Mouse (Mus musculus) cerebellum, adult 9-10 months (tissue): Measurements from ENCODE around the gene Cldn18.

ENCODE experiments used
- DNase-seq: peaks from one replicate; pipeline ENCODE4 v3.0.0; 2022

The Cldn18 gene

DNA sequence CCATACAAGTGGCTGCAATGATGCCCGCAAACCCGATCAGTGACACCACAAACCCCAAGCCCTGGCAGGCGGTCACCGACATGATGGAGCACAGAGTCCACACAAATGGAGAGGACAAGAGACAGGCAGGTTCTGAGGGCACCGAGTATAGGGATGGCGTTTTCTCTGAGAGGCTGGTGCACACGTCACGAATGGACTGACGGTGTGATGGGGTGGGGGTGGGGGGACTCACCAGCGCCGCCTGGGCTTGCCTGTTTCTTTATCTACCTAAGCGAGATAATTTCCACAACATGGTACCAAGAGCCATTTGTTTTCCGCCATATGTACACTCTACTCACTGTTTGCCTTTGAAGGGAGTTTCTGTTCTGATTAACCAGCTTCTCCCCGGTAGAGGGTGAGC, at the start of gene Cldn18:
TSS of gene Cldn18 (minus strand) at position 134 of the 400 bp plus-strand sequence.
- DNase-seq: no peak

DNA sequence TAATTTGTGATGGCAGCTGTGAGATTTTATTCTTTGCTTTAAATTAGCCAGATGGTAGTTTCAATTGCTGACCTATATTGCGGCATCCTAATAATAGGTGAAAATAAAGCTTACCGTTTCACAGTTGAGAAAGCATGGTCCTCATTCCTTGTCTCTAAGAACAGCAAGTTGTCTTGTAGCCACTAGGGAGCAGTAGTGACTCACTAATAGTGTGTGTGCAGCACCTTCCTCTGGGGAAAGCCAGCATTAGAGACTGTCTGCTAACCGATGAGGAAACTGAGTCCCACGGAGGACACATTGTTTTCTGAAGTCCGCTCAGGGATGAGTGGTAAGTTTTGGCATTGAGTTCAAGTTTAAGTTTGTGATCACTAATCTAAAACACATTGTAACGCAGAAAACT, 46.5 kb upstream of the Cldn18 start:
- DNase-seq: no peak

DNA sequence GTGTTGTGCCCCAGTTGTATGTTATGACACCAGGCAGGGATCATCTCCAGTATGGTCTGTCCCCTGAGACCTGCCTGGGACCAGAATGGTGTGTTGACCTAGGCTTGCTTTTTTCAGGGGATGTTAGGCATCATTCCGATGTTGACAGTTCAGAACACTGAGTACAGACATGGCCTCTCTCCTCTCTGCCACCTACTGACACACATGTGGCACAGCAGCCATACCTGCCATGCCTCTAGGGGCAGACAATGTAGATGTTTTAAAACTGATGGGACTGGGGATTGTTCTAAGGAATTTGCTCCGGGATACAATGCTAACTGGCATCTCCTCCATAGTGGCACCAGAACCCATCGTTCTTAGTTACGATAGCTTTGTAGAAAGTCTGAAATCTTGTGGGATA, 33.2 kb upstream of the Cldn18 start:
- no peak for DNase-seq

- DNase-seq: no peak
Measured at GRCm38 (mm10) chr9:99748279-99748678, 31.2 kb upstream of the Cldn18 start.

DNA sequence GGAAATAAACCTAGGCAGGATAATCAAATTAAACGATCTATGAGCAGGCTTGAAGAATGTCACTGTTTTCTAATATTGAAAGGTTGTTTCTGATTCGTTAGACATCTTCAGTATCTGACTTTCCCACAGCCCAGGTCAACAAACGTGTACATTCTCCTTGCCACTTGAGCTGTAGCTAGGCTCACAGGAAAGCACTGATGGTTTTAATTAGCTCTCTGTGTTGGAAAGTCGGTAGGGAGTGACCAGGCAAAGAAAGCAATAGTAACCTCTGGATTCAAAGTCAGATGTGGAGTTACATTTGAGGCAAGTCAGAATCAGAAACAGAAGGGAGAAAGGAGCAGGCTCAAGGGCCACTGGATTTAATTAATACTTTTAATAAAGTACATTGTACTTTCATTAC, 30.7 kb upstream of the Cldn18 start:
- DNase-seq: no peak

DNA sequence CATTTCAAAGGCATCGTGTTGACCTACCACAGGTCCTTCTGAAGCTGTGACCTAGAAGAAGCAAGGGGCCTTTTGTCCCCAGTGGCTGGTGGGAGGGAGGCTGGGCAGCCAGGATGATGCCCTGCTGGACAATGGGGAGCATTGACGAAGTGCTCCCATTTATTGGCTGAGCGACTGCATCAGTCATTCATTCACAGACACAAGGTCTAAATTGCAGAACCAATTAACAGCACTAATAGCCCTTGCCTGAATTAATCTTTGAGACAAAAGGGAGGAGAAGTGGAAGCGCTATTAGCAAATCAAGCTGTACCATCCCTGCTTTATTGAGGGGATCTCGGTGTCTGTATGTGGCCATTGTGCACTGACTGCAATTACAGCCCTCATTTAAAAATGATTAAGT, 27.5 kb upstream of the Cldn18 start:
- DNase-seq: peak; percentile 11

DNA sequence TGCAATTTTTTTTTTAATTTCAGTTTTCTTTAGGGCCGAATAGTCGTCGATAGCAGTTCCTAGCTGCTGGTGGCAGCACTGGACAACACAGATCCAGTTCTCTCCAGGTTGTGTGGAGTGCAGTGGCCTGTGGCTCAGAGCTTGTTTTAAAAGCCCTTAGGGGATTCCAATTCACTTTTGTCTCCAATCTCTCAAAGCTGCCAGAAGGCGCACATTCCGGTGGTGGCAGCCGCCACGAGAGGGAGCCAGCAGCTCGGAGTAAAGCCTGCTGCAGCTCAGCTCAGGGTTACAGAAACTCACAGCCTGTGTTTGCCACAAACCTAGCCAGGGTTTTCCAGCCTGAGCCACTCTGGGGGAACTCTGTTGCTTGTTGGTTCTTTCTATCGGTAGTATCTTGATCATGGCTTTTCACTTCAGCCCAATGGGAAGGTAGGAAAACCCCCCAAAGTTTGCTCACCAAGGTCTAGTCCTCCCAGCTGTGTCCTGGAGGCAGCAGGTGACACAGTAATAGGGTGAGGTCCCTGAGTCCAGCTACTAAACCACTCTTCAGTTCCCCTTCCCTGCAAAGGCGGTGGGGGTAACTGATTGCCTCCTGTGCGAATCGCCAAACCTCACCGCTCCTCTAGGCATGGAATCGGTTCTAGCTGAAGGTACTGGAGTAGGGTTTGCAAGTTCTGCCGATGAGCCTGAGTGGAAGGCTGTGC, 13.0 kb upstream of the Cldn18 start:
- peak; percentile 17 for DNase-seq

DNA sequence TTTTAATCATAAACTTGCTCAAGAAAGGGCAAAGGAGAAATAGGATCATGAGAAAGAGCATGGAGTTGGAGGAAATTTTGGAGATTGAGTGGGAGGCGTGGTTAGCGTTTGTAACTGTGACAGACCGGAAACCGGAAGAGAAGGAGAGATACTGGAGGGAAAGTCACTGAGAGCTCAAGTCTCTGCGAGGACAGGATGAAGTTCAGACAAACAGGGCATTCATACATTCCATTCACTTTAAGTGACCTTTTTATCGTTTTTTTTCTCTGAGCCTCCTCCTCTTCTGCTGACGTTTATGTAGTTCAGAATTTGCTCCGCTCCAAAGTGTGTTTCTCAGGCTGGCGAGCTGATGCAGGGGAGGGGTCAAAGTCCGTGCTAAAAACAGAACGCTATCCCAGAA, 10.8 kb upstream of the Cldn18 start:
- DNase-seq: no peak

- DNase-seq: no peak
Measured at GRCm38 (mm10) chr9:99725278-99725677, 8.2 kb upstream of the Cldn18 start.

- DNase-seq: no peak
Measured at GRCm38 (mm10) chr9:99720011-99720410, 2.9 kb upstream of the Cldn18 start.

DNA sequence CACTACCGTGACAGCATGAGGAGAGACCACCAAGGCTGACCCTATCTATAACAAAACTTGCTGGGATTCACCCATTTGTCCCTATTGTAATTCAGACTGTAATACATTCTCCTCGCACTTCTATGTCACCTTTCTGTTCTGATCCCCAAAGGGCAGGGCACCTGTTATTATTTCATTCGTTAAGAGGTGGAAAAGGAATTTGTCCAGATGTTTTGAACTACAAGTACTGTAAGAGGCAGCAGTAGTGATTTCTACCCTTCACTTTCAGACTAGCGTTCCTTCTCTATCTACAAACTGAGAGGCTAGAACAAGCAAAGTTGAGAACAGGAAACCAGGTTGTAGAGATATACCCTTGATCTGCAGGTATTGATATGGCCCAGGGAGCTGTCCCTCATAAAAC, 6.8 kb downstream of the Cldn18 start:
- DNase-seq: no peak

- DNase-seq: no peak
Measured at GRCm38 (mm10) chr9:99709588-99710248, 7.3 kb downstream of the Cldn18 start.

DNA sequence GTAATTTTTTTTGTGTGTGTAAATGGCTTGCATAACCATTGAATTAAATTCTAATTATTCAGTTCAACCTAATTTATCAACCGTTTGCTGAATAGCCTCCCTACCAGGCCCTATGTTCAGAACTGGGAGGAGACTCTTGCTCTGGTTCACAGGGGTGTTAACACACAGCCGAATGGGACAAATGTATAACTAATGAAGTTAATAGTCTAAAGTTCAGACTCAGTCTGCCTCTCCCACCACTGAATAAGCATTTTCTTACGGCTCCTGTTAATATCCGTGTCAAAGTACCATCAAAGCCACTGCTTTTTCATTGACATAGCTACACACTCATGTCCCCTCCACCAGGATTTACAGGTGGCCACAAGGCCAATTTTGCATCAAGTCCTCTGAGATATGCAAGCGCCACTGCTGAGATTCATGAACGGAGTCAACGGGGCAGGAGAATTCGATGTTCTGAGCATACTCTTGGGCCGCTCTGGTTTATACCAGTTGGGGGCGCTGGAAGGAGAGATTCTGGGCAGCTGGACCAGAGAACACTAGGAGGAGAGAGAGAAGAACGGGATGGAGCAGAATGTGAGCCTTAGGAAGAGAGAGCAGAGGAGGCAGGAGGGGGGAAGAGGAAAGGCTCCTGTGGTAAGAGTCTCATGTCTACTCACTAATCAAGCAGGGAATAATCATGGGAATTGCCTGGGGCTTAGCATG, 9.5 kb downstream of the Cldn18 start:
- no peak for DNase-seq

DNA sequence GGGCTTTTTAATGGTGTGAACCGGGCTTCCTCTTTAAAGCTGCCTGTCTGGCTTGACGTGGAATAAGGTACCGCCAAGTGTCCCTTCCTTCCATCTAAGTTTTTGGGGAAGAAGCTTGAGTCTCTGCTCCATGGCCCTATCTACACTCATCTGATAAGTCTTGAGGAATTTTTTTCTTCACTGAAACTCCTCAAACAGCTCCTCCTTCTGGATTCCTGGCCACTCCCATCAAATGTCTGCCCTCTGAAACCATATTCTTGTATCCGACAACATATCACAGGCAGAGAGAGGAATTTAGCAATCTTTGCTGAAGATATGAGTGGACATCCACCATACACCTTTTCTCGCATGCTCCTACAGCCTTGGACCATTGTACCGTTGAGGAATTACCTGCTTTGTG, 10.8 kb downstream of the Cldn18 start:
- no peak for DNase-seq

GRCm38 (mm10) chr9:99703711-99704110, 13.4 kb downstream of the Cldn18 start:
- DNase-seq: no peak

DNA sequence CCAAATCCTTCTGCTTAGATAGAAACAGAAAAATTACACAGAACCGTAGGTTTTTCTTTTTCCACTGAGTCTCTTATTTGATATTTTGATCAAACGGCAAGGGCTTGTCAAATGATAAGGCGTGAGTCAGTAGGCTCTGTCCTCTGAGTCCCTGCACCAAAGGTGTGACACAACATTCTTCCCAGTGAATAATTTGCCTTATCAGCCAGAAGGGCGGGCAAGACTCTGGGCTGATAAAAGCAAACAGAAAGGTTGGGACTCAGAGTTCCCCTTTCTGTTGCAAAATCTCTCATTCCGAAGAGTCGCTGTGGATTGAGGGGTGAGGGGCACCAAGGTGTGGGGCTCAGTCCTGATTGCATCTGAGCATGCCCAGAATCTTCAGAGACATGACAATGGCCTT, 14.9 kb downstream of the Cldn18 start:
- no peak for DNase-seq

- DNase-seq: no peak
Measured at GRCm38 (mm10) chr9:99701187-99701586, 15.9 kb downstream of the Cldn18 start.

GRCm38 (mm10) chr9:99699752-99700389, 17.2 kb downstream of the Cldn18 start:
- DNase-seq: no peak

GRCm38 (mm10) chr9:99694961-99695360, 22.1 kb downstream of the Cldn18 start:
- DNase-seq: no peak

- DNase-seq: no peak
Measured at GRCm38 (mm10) chr9:99690386-99690785, 26.7 kb downstream of the Cldn18 start.

DNA sequence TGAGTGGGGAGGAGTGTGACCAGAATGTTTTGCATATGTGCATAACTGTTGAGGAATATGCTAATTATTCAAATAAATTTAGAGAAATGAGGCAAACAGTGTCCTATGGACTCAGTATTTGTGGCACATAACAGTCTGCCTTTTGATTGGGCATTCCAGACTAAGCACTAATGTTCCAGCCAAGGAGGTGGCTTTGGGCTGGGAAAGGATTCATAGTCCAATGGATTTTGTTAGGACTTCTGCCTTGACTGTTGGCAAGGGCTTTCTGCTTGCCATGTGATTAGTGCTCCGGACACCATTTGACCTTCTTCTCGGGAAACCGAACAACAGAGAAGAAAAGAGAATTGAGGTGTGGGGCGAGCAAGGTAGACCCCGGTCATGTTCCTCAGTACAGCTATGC, 27.3 kb downstream of the Cldn18 start:
- DNase-seq: no peak

GRCm38 (mm10) chr9:99685536-99686231, 31.4 kb downstream of the Cldn18 start:
- no peak for DNase-seq

GRCm38 (mm10) chr9:99685061-99685521, 32.0 kb downstream of the Cldn18 start:
- no peak for DNase-seq
